Mouse (Mus musculus) heart, adult 2 months (tissue): ENCODE measurements around the gene Dlg5.

ENCODE experiments used
- CTCF ChIP-seq: fragments of 200-600 bp; IDR thresholded peaks from 2 replicates; pipeline ENCODE4 v1.8.1; 2022; ENCODE audit warnings: antibody characterized with exemption, mild to moderate bottlenecking, moderate library complexity
- EP300 ChIP-seq: fragments of 200-500 bp; IDR thresholded peaks from 2 replicates; pipeline ENCODE4 v1.6.1; 2011; ENCODE audit warnings: low read depth, low read length, control low read depth; ENCODE audit not compliant: insufficient read depth
- POLR2A ChIP-seq: fragments of 200-500 bp; IDR thresholded peaks from 2 replicates; pipeline ENCODE4 v1.6.1; 2011; ENCODE audit warnings: mild to moderate bottlenecking, low read depth, low read length, control low read depth; ENCODE audit not compliant: insufficient read depth

DNA sequence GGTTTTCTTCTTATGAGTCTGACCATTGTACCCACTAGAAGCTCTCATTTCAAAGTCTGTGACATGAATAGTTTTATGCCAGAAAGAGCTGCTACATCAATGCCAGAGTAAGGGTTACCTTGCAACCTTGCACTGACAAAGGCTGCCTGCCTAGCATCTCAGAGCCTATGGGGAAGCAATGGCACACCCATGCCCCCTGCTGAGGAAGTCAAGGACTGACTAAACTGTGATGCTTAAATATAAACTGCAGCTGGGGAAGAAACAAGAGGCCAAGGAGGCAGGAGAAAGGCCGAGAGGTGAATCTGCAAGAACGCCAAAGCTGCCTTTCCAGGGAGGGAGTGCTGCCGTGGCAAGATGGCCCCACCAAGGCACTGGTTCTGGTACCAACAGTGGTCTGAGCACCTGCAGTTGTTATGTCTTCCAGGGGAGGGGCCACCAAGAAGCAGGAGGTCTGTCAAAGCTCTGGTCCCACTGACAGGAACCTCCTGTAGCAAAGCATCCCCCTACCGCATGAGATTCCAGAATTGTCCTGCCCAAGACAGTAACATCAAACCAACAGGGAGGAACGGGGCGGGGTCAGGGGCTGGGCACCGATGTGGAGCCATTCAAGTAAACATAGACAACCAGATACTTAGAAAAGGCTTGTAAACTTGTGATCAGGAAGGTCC, 111.0 kb downstream of the Dlg5 start:
- TF ChIP-seq CTCF (no peak), EP300 (no peak), POLR2A (no peak)
